18 mouse cellular contexts compared by ENCODE assay signal in genomic region chr17:67178686-67179265, GRCm38 (mm10).
DNase-seq lines count a peak whose midpoint lies in the region; ATAC-seq and TF ChIP-seq lines count a peak whose summit lies in the region.
"Had no signal": no experiment of that assay in that cellular context is flagged by ENCODE, and none has a peak within 500 bp of the region (broad histone marks: within the 10 kb centered on the region; RNA-seq: fewer than 3 reads in every experiment).

No protein-coding gene starts in this region.

- 69% methylated on average over 5 of the region's 5 CpGs for WGBS in heart, adult 2 months
- WGBS in heart, embryonic 10.5 days = 70% methylated on average over 5 of the region's 5 CpGs
- 70% methylated on average over 5 of the region's 5 CpGs for WGBS in lung, adult 2 months

- no peaks in the 10 kb centered on the region for H3K27me3 ChIP-seq in heart, adult 2 months (ENCODE audit: control insufficient read depth, insufficient read depth, low read length)
- H3K27me3 ChIP-seq in heart, embryonic 10.5 days (ENCODE audit: insufficient read depth, poor library complexity, severe bottlenecking) = no peaks in the 10 kb centered on the region
- H3K27me3 ChIP-seq in Patski = no peaks in the 10 kb centered on the region
- H3K27me3 ChIP-seq: intestine, embryonic 15.5 days had no signal

- no peak for ATAC-seq in Patski
- ATAC-seq: intestine, embryonic 15.5 days had no signal

- TF ChIP-seq POLR2A in heart, adult 2 months (IDR thresholded peaks at IDR 0.05; ENCODE audit: insufficient read depth, low read depth, low read length) = no peak
- no peak for TF ChIP-seq POLR2A in lung, adult 2 months (IDR thresholded peaks at IDR 0.05; ENCODE audit: borderline replicate concordance, extremely low read depth, low read depth, low read length)
- no peak for TF ChIP-seq POLR2A in embryonic fibroblast, embryonic 13.5 days (IDR thresholded peaks at IDR 0.05; ENCODE audit: low read depth, low read length)

- no peaks in the 10 kb centered on the region; the same call in 1 of the 2 replicates for H3K79me2 ChIP-seq in heart, adult 2 months (replicated peaks; ENCODE audit: control insufficient read depth, insufficient read depth, low read length)

- no peak for TF ChIP-seq EP300 in heart, adult 2 months (IDR thresholded peaks at IDR 0.05; ENCODE audit: insufficient read depth, low read depth, low read length)

- H3K4me1 ChIP-seq in heart, adult 2 months (ENCODE audit: control insufficient read depth, insufficient read depth, low read length) = no peaks in the 10 kb centered on the region
- H3K4me1 ChIP-seq in heart, embryonic 10.5 days = no peaks in the 10 kb centered on the region
- H3K4me1 ChIP-seq in lung, adult 2 months (ENCODE audit: control insufficient read depth, insufficient read depth, low read length) = peaks cover 4% of the 10 kb centered on the region; the same call in 1 of the 2 replicates
- H3K4me1 ChIP-seq in embryonic fibroblast, embryonic 13.5 days (ENCODE audit: control insufficient read depth, insufficient read depth, low read length) = peaks cover 9% of the 10 kb centered on the region
- H3K4me1 ChIP-seq: intestine, embryonic 15.5 days; midbrain, embryonic 10.5 days had no signal

- POLR2A ChIA-PET in Patski (lab: Charles Lee) = no interaction called here

- no peak for DNase-seq in heart, adult 2 months
- DNase-seq in heart, embryonic 10.5 days (ENCODE audit: low spot score) = no peak
- DNase-seq in lung, adult 2 months = no peak
- DNase-seq in lung, postnatal 4 days = no peak
- peak; percentile 22 for DNase-seq in Patski (ENCODE audit: low read depth, low spot score)
- DNase-seq in cerebellum, adult 9-11 months = no peak
- DNase-seq: cerebellum, adult 8-10 months; gastrocnemius, postnatal 14 days; heart, postnatal 36 days; kidney, postnatal 10 days; layer of hippocampus, adult 9-11 months; liver; lung, postnatal 10 days; thymus, postnatal 36 days had no signal

- peaks cover 2% of the 10 kb centered on the region for H3K36me3 ChIP-seq in heart, adult 2 months (ENCODE audit: control insufficient read depth, insufficient read depth, low read length)
- no peaks in the 10 kb centered on the region for H3K36me3 ChIP-seq in heart, embryonic 10.5 days
- H3K36me3 ChIP-seq: G1E; intestine, embryonic 15.5 days; midbrain, embryonic 10.5 days had no signal

- CTCF ChIA-PET in Patski (lab: Charles Lee) = interaction anchor here (1.7 kb wide), 1 partner anchor 9 kb away, joined by 3 read pairs; no protein-coding TSS in a partner anchor

- no peak overlapping the region for H3K9ac ChIP-seq in heart, adult 2 months (ENCODE audit: low read depth, low read length)
- H3K9ac ChIP-seq: intestine, embryonic 15.5 days had no signal

- intact Hi-C loops in heart, adult 2 months (cut with DNase I) = loop anchor here (5.0 to 10.0 kb wide), 2 partner anchors 174 to 424 kb away; partner anchors contain the start of gene Ptprm

- in situ Hi-C loops in Patski (cut with MboI; ENCODE audit: low pct_unique_long_range_greater_than_20kb) = loop anchor here (5.0 to 10.0 kb wide), 3 partner anchors 99 to 296 kb away; partner anchors contain the start of gene Ptprm

- H3K9me3 ChIP-seq in heart, embryonic 10.5 days = no peaks in the 10 kb centered on the region
- H3K9me3 ChIP-seq: intestine, embryonic 15.5 days; midbrain, embryonic 10.5 days had no signal

- no peak overlapping the region for H3K27ac ChIP-seq in heart, adult 2 months
- H3K27ac ChIP-seq in heart, embryonic 10.5 days = no peak overlapping the region
- H3K27ac ChIP-seq in embryonic fibroblast, embryonic 13.5 days (ENCODE audit: insufficient read depth, low read length) = no peak overlapping the region
- H3K27ac ChIP-seq: intestine, embryonic 15.5 days; midbrain, embryonic 10.5 days had no signal

- TF ChIP-seq CTCF in heart, adult 2 months (IDR thresholded peaks at IDR 0.05) = peak; percentile 54
- peak; percentile 38 for TF ChIP-seq CTCF in lung, adult 2 months (IDR thresholded peaks at IDR 0.05; ENCODE audit: insufficient read depth, low read length)
- TF ChIP-seq CTCF in Patski (IDR thresholded peaks at IDR 0.05) = peak; percentile 58
- TF ChIP-seq CTCF in embryonic fibroblast, embryonic 13.5 days (IDR thresholded peaks at IDR 0.05; ENCODE audit: borderline replicate concordance, insufficient read depth, low read length) = peak; percentile 23; the same call in 1 of the 2 replicates

- H3K4me3 ChIP-seq in heart, adult 2 months = no peak overlapping the region
- H3K4me3 ChIP-seq in heart, embryonic 10.5 days = no peak overlapping the region
- no peak overlapping the region for H3K4me3 ChIP-seq in lung, adult 2 months (replicated peaks; ENCODE audit: extremely low read depth, low read depth, low read length)
- no peak overlapping the region for H3K4me3 ChIP-seq in embryonic fibroblast, embryonic 13.5 days (ENCODE audit: insufficient read depth, low read length)
- H3K4me3 ChIP-seq: intestine, embryonic 15.5 days; midbrain, embryonic 10.5 days had no signal
